Mouse (Mus musculus): ENCODE data around the gene Cdan1.

DNA sequence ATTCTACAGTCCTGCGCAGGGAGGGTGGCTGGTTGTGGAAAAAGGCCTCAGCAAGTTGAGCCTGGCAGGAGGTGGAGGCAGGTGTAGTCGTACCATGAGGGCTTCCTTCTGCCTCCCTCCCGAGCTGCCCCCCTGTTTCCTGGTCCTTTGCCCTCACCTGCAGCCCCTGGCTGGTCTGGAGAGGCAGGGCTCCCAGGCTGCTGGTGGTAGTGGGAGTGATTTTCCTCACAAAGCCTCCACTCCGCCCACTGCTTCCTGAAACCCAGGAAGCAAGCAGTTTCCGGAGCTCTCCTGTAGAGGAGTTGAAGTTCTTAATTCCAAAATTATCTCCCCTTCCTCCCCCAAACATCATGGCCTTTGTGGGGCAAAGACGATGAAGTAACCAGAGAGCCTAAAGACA lies 125.8 kb downstream of the Cdan1 start:
- no peak for TF ChIP-seq FLI1 (IDR thresholded peaks at IDR 0.05; ENCODE audit: low read length)
- no peak for TF ChIP-seq GATA1 (IDR thresholded peaks at IDR 0.05; ENCODE audit: borderline replicate concordance, low read length)
